Mouse (Mus musculus) neural tube, embryonic 11.5 days (tissue): ENCODE results near the gene Gm48551. TPM values are rescaled to one million over a fixed set of nuclear protein-coding genes. Genes with fewer than 3 reads are reported as not detected.

Source experiments
- microRNA-seq: library from miRNA; unstranded; fragments of <30 nt; microRNA quantifications from one replicate; pipeline ENCODE4, GENCODE M21; 2016
- polyA plus RNA-seq: library from polyadenylated mRNA; unstranded; fragments of >200 nt; fragmentation: Nextera tagmentation; extraction: Ambion mirVana; gene quantifications from 2 replicates; pipeline ENCODE4 v1.2.1, GENCODE M21; 2014

Gene Gm48551
- polyA plus RNA-seq, 1 experiment from 2014 or later: 1.7 TPM

Small RNAs within 50 kb of the gene (microRNA-seq; reads per million reads assigned to microRNA genes)
- gene Mir1191b (0.78 reads per million), gene Mir6913 (not detected)

Other genes with a start within 250 kb of the Gm48551 start
- 7.1 and 8.8 TPM in 2 replicates for gene Zbtb7a, start 249.2 kb upstream of the Gm48551 start, polyA plus RNA-seq
- gene Pias4, start 216.5 kb upstream of the Gm48551 start, polyA plus RNA-seq: 68.3 and 68.4 TPM in 2 replicates
- gene Eef2, start 207.8 kb upstream of the Gm48551 start, polyA plus RNA-seq: 463 and 504 TPM in 2 replicates
- gene Dapk3, start 201.5 kb upstream of the Gm48551 start, polyA plus RNA-seq: 56.4 and 58.6 TPM in 2 replicates
- gene 4930442H23Rik, start 200.6 kb upstream of the Gm48551 start, polyA plus RNA-seq: not detected in 2 replicates
- gene Nmrk2, start 182.4 kb upstream of the Gm48551 start, polyA plus RNA-seq: 0.12 TPM in 2 replicates
- gene Atcay, start 153.6 kb upstream of the Gm48551 start, polyA plus RNA-seq: 21.9 and 24.1 TPM in 2 replicates
- 5.8 and 6.0 TPM in 2 replicates for gene Zfr2, start 151.3 kb upstream of the Gm48551 start, polyA plus RNA-seq
- 2.0 and 3.0 TPM in 2 replicates for gene Matk, start 131.5 kb upstream of the Gm48551 start, polyA plus RNA-seq
- gene Mrpl54, start 117.5 kb upstream of the Gm48551 start, polyA plus RNA-seq: 178 and 180 TPM in 2 replicates
- 35.3 and 39.0 TPM in 2 replicates for gene Apba3, start 117.5 kb upstream of the Gm48551 start, polyA plus RNA-seq
- 2.5 and 2.8 TPM in 2 replicates for gene Tjp3, start 92.9 kb upstream of the Gm48551 start, polyA plus RNA-seq
- 64.6 and 65.8 TPM in 2 replicates for gene Pip5k1c, start 91.5 kb upstream of the Gm48551 start, polyA plus RNA-seq
- gene Cactin, start 63.4 kb upstream of the Gm48551 start, polyA plus RNA-seq: 39.4 and 46.2 TPM in 2 replicates
- gene Tbxa2r, start 55.7 kb upstream of the Gm48551 start, polyA plus RNA-seq: 1.8 and 2.9 TPM in 2 replicates
- gene Gipc3, start 41.2 kb upstream of the Gm48551 start, polyA plus RNA-seq: not detected in 2 replicates
- 104 and 110 TPM in 2 replicates for gene Hmg20b, start 34.0 kb upstream of the Gm48551 start, polyA plus RNA-seq
- 5.3 and 5.7 TPM in 2 replicates for gene Mfsd12, start 27.0 kb upstream of the Gm48551 start, polyA plus RNA-seq
- 0.20 and 0.50 TPM in 2 replicates for gene 4930404N11Rik, start 18.6 kb upstream of the Gm48551 start, polyA plus RNA-seq
- 112 and 120 TPM in 2 replicates for gene Fzr1, start 6.0 kb upstream of the Gm48551 start, polyA plus RNA-seq
- gene Dohh, start within 50 bp of the Gm48551 start, polyA plus RNA-seq: 64.1 and 76.1 TPM in 2 replicates
- 0.97 and 1.3 TPM in 2 replicates for gene Gm48552, start 4.5 kb downstream of the Gm48551 start, polyA plus RNA-seq
- gene Smim24, start 8.6 kb downstream of the Gm48551 start, polyA plus RNA-seq: 1.9 and 3.5 TPM in 2 replicates
- gene Nfic, start 71.2 kb downstream of the Gm48551 start, polyA plus RNA-seq: 16.8 TPM in 2 replicates
- gene Celf5, start 98.2 kb downstream of the Gm48551 start, polyA plus RNA-seq: 10.6 and 11.1 TPM in 2 replicates
- 66.2 and 74.2 TPM in 2 replicates for gene Ncln, start 111.9 kb downstream of the Gm48551 start, polyA plus RNA-seq
- 0.45 and 0.58 TPM in 2 replicates for gene S1pr4, start 115.7 kb downstream of the Gm48551 start, polyA plus RNA-seq
- gene Gna15, start 139.8 kb downstream of the Gm48551 start, polyA plus RNA-seq: 0.41 TPM in 2 replicates
- 74.6 and 78.8 TPM in 2 replicates for gene Gna11, start 160.7 kb downstream of the Gm48551 start, polyA plus RNA-seq
- 266 and 278 TPM in 2 replicates for gene Aes, start 175.0 kb downstream of the Gm48551 start, polyA plus RNA-seq
- gene Tle2, start 190.1 kb downstream of the Gm48551 start, polyA plus RNA-seq: 7.0 and 7.3 TPM in 2 replicates
- 6.4 and 7.0 TPM in 2 replicates for gene Tle6, start 216.6 kb downstream of the Gm48551 start, polyA plus RNA-seq
- gene BC025920, start 221.8 kb downstream of the Gm48551 start, polyA plus RNA-seq: 0.43 and 0.80 TPM in 2 replicates
- gene Sirt6, start 243.3 kb downstream of the Gm48551 start, polyA plus RNA-seq: 45.7 and 46.6 TPM in 2 replicates
- gene Ankrd24, start 244.1 kb downstream of the Gm48551 start, polyA plus RNA-seq: 4.0 and 4.6 TPM in 2 replicates